Mouse (Mus musculus) midbrain, postnatal 0 days (tissue): ENCODE results near the gene Ppp1r12b. TPM values are rescaled to one million over a fixed set of nuclear protein-coding genes. Genes with fewer than 3 reads are reported as not detected.

ENCODE experiments used
- ATAC-seq: fragments of 200-750 bp; cut with Nextera tagmentation; 2 replicates; pipeline ENCODE4 v1.8.0; 2017; ENCODE audit warnings: moderate number of reproducible peaks, mild to moderate bottlenecking, moderate TSS enrichment, moderate library complexity; ENCODE audit not compliant: low FRiP score
- DNase-seq: peaks from one replicate; pipeline ENCODE4 v3.0.0-alpha.2; 2015; ENCODE audit warnings: low spot score
- H3K27ac ChIP-seq: fragments of 300-500 bp; sonication (generic); 2 replicates; pipeline ENCODE4 v1.5.1; 2014; ENCODE audit warnings: low read depth, mild to moderate bottlenecking, low read length, mixed read lengths
- H3K27me3 ChIP-seq: fragments of 300-500 bp; sonication (generic); 2 replicates; pipeline ENCODE4 v1.6.1; 2014; ENCODE audit warnings: low read length, control low read depth, mixed read lengths; ENCODE audit not compliant: insufficient read depth
- H3K36me3 ChIP-seq: fragments of 300-500 bp; sonication (generic); 2 replicates; pipeline ENCODE4 v1.6.1; 2014; ENCODE audit warnings: low read length, control low read depth, mixed read lengths; ENCODE audit not compliant: insufficient read depth
- H3K4me1 ChIP-seq: fragments of 300-500 bp; sonication (generic); 2 replicates; pipeline ENCODE4 v1.6.1; 2014; ENCODE audit warnings: mild to moderate bottlenecking, control low read depth, antibody characterized with exemption, low read length, mixed read lengths; ENCODE audit not compliant: insufficient read depth
- H3K4me2 ChIP-seq: fragments of 300-500 bp; sonication (generic); 2 replicates; pipeline ENCODE4 v1.6.1; 2014; ENCODE audit warnings: low read depth, mild to moderate bottlenecking, low read length, mixed read lengths; ENCODE audit not compliant: poor library complexity, severe bottlenecking
- H3K4me3 ChIP-seq: fragments of 300-500 bp; sonication (generic); 2 replicates; pipeline ENCODE4 v1.5.1; 2014; ENCODE audit warnings: low read depth, mild to moderate bottlenecking, low read length, moderate library complexity
- H3K9ac ChIP-seq: fragments of 300-500 bp; sonication (generic); replicated peaks from 2 replicates; pipeline ENCODE4 v1.6.1; 2014; ENCODE audit warnings: mild to moderate bottlenecking, low read length, moderate library complexity, mixed read lengths; ENCODE audit not compliant: poor library complexity, severe bottlenecking
- H3K9me3 ChIP-seq: fragments of 300-500 bp; sonication (generic); 2 replicates; pipeline ENCODE4 v1.6.1; 2016; ENCODE audit warnings: low read length, control low read depth
- CTCF ChIP-seq: IDR thresholded peaks from 2 replicates; pipeline ENCODE4 v1.5.1; 2016; ENCODE audit warnings: antibody characterized with exemption, mild to moderate bottlenecking
- WGBS: fragments of 180-500 bp; shearing (Covaris S2); extraction: QIAGEN DNeasy Blood & Tissue Kit; methylation state at CpG from one replicate; pipeline ENCODE4 v1.1.7; 2014; 5-methylcytosine and 5-hydroxymethylcytosine counted together
- polyA plus RNA-seq: library from polyadenylated mRNA; unstranded; fragments of >200 nt; fragmentation: Nextera tagmentation; extraction: Ambion mirVana; gene quantifications from 2 replicates; pipeline ENCODE4 v1.2.1, GENCODE M21; 2015
- total RNA-seq: library from RNA; depleted of rRNA; stranded (reverse); fragments of >200 nt; gene quantifications from 2 replicates; pipeline ENCODE4 v1.2.3, GENCODE M21; 2014

Ppp1r12b gene
- total and polyA plus RNA-seq, 2 experiments from 2014 or later: 11.3 to 43.8 TPM

- H3K9ac ChIP-seq: no peak overlapping the region
- H3K4me3 ChIP-seq: no peak overlapping the region
- no peaks in the 10 kb centered on the region for H3K9me3 ChIP-seq
- H3K4me1 ChIP-seq: no peaks in the 10 kb centered on the region
- DNase-seq: no peak
- no peaks in the 10 kb centered on the region for H3K36me3 ChIP-seq
- ATAC-seq: no peak
- no peak for TF ChIP-seq CTCF
- 34% methylated on average over 7 of the region's 7 CpGs for WGBS
- H3K27ac ChIP-seq: no peak overlapping the region
- no peak overlapping the region for H3K4me2 ChIP-seq
- no peaks in the 10 kb centered on the region for H3K27me3 ChIP-seq
Observed at GRCm38 (mm10) chr1:134823842-134824241, 131.9 kb downstream of the Ppp1r12b start.

- Histone ChIP-seq H3K4me3 (no peak overlapping the region), H3K36me3 (no peaks in the 10 kb centered on the region), H3K4me1 (no peaks in the 10 kb centered on the region), H3K27me3 (no peaks in the 10 kb centered on the region), H3K27ac (no peak overlapping the region), H3K9ac (no peak overlapping the region), H3K9me3 (no peaks in the 10 kb centered on the region), H3K4me2 (no peak overlapping the region)
- 74% methylated on average over 8 of the region's 8 CpGs for WGBS
- TF ChIP-seq CTCF: no peak
- DNase-seq (no peak), ATAC-seq (no peak)
Observed at GRCm38 (mm10) chr1:134823323-134823722, 132.4 kb downstream of the Ppp1r12b start.

GRCm38 (mm10) chr1:134820882-134821281 lies 134.9 kb downstream of the Ppp1r12b start:
- H3K9me3 ChIP-seq: no peaks in the 10 kb centered on the region
- ATAC-seq (no peak), DNase-seq (no peak)
- H3K4me1 ChIP-seq: no peaks in the 10 kb centered on the region
- no peak overlapping the region for H3K27ac ChIP-seq
- H3K9ac ChIP-seq: no peak overlapping the region
- H3K4me2 ChIP-seq: no peak overlapping the region
- no peak for TF ChIP-seq CTCF
- 89% methylated on average over 3 of the region's 3 CpGs for WGBS
- H3K4me3 ChIP-seq: no peak overlapping the region
- no peaks in the 10 kb centered on the region for H3K36me3 ChIP-seq
- H3K27me3 ChIP-seq: no peaks in the 10 kb centered on the region

- Histone ChIP-seq H3K36me3 (no peaks in the 10 kb centered on the region), H3K27me3 (no peaks in the 10 kb centered on the region), H3K4me2 (no peak overlapping the region), H3K9me3 (no peaks in the 10 kb centered on the region), H3K9ac (no peak overlapping the region), H3K27ac (no peak overlapping the region), H3K4me3 (no peak overlapping the region), H3K4me1 (no peaks in the 10 kb centered on the region)
- no peak for TF ChIP-seq CTCF
- 93% methylated on average over 11 of the region's 11 CpGs for WGBS
- DNase-seq (no peak), ATAC-seq (no peak)
Observed at GRCm38 (mm10) chr1:134819196-134819595, 136.5 kb downstream of the Ppp1r12b start.

- ATAC-seq (no peak), DNase-seq (no peak)
- H3K27me3 ChIP-seq: no peaks in the 10 kb centered on the region
- H3K9ac ChIP-seq: no peak overlapping the region
- no peak overlapping the region for H3K4me2 ChIP-seq
- no peak overlapping the region for H3K4me3 ChIP-seq
- no peaks in the 10 kb centered on the region for H3K9me3 ChIP-seq
- no peak for TF ChIP-seq CTCF
- H3K36me3 ChIP-seq: no peaks in the 10 kb centered on the region
- H3K4me1 ChIP-seq: no peaks in the 10 kb centered on the region
- no peak overlapping the region for H3K27ac ChIP-seq
- 95% methylated on average over 3 of the region's 3 CpGs for WGBS
Observed at GRCm38 (mm10) chr1:134818716-134819115, 137.0 kb downstream of the Ppp1r12b start.

- H3K27ac ChIP-seq: no peak overlapping the region
- no peaks in the 10 kb centered on the region for H3K27me3 ChIP-seq
- no peak for DNase-seq
- no peaks in the 10 kb centered on the region for H3K36me3 ChIP-seq
- H3K4me1 ChIP-seq: no peaks in the 10 kb centered on the region
- H3K9me3 ChIP-seq: no peaks in the 10 kb centered on the region
- H3K4me2 ChIP-seq: no peak overlapping the region
- WGBS: 91% methylated on average over 6 of the region's 6 CpGs
- H3K9ac ChIP-seq: no peak overlapping the region
- no peak for TF ChIP-seq CTCF
- H3K4me3 ChIP-seq: no peak overlapping the region
- ATAC-seq: no peak
Observed at GRCm38 (mm10) chr1:134817916-134818595, 137.7 kb downstream of the Ppp1r12b start.
